Mouse (Mus musculus) spleen, adult 18-20 months (tissue): ENCODE data around the gene Pik3r5.
A peak's percentile ranks its signal among the peaks of the same experiment; 100 is the strongest.

Experiments used
- DNase-seq, 2 experiments: peaks; one replicate each; pipeline ENCODE4 v3.0.0; 2022; ENCODE audit warnings: mixed read lengths in 2 of 2

Gene Pik3r5

GRCm38 (mm10) chr11:68431699-68432360 is at the start of gene Pik3r5:
Gene Pik3r5, plus strand, starts transcription at chr11:68432121.
- peak; percentile 81 to 86 for DNase-seq

- no peak for DNase-seq
Observed at GRCm38 (mm10) chr11:68383519-68383918, 48.4 kb upstream of the Pik3r5 start.

- DNase-seq, result no peak
Observed at GRCm38 (mm10) chr11:68384131-68384530, 47.8 kb upstream of the Pik3r5 start.

- DNase-seq, result no peak
Observed at GRCm38 (mm10) chr11:68384592-68385020, 47.3 kb upstream of the Pik3r5 start.

- no peak for DNase-seq
Observed at GRCm38 (mm10) chr11:68385021-68385821, 46.7 kb upstream of the Pik3r5 start.

GRCm38 (mm10) chr11:68385921-68386588 is 45.9 kb upstream of the Pik3r5 start:
- no peak for DNase-seq

GRCm38 (mm10) chr11:68386589-68387440 is 45.1 kb upstream of the Pik3r5 start:
- peak in 1 of 2 experiments; percentile 20 for DNase-seq

GRCm38 (mm10) chr11:68387441-68387760 is 44.5 kb upstream of the Pik3r5 start:
- no peak for DNase-seq

- no peak for DNase-seq
Observed at GRCm38 (mm10) chr11:68387971-68388654, 43.8 kb upstream of the Pik3r5 start.

- no peak for DNase-seq
Observed at GRCm38 (mm10) chr11:68388655-68389015, 43.3 kb upstream of the Pik3r5 start.

GRCm38 (mm10) chr11:68389621-68390020 is 42.3 kb upstream of the Pik3r5 start:
- DNase-seq, result no peak

GRCm38 (mm10) chr11:68390381-68391287 is 41.3 kb upstream of the Pik3r5 start:
- DNase-seq, result no peak

- DNase-seq, result no peak
Observed at GRCm38 (mm10) chr11:68393897-68394490, 37.9 kb upstream of the Pik3r5 start.

GRCm38 (mm10) chr11:68394749-68395148 is 37.2 kb upstream of the Pik3r5 start:
- no peak for DNase-seq

- DNase-seq, result no peak
Observed at GRCm38 (mm10) chr11:68395546-68395945, 36.4 kb upstream of the Pik3r5 start.

- no peak for DNase-seq
Observed at GRCm38 (mm10) chr11:68398891-68399547, 32.9 kb upstream of the Pik3r5 start.

GRCm38 (mm10) chr11:68399548-68400020 is 32.3 kb upstream of the Pik3r5 start:
- no peak for DNase-seq

GRCm38 (mm10) chr11:68400021-68400671 is 31.8 kb upstream of the Pik3r5 start:
- no peak for DNase-seq

- DNase-seq, result no peak
Observed at GRCm38 (mm10) chr11:68400727-68401219, 31.1 kb upstream of the Pik3r5 start, which contains the start of gene Ntn1. Gene Ntn1, minus strand, starts transcription at chr11:68400823.
